Mouse (Mus musculus) spleen, adult 2 months (tissue): ENCODE results near the gene Gnb1l. TPM values are rescaled to one million over a fixed set of nuclear protein-coding genes. Genes with fewer than 3 reads are reported as not detected.

ENCODE experiments used
- DNase-seq, 2 experiments: peaks; one replicate each; pipeline versions ENCODE4 v3.0.0 to v3.0.0-alpha.2; 2012 to 2021; ENCODE audit warnings: low spot score in 2 of 2, low read depth in 1 of 2
- H3K27ac ChIP-seq: fragments of 200-500 bp; 2 replicates; pipeline ENCODE4 v1.5.1; 2012; ENCODE audit warnings: low read length, inconsistent platforms; ENCODE audit not compliant: insufficient read depth
- H3K27me3 ChIP-seq: fragments of 200-500 bp; 2 replicates; pipeline ENCODE4 v1.6.1; 2012; ENCODE audit warnings: mild to moderate bottlenecking, moderate library complexity, low read length, inconsistent platforms; ENCODE audit not compliant: control insufficient read depth, insufficient read depth
- H3K36me3 ChIP-seq: fragments of 200-500 bp; 2 replicates; pipeline ENCODE4 v1.6.1; 2012; ENCODE audit warnings: mild to moderate bottlenecking, low read length, inconsistent platforms; ENCODE audit not compliant: control insufficient read depth, insufficient read depth
- H3K4me1 ChIP-seq: fragments of 200-500 bp; 2 replicates; pipeline ENCODE4 v1.6.1; 2011; ENCODE audit warnings: inconsistent platforms; ENCODE audit not compliant: control insufficient read depth, insufficient read depth, insufficient read length
- H3K4me3 ChIP-seq: fragments of 200-500 bp; 2 replicates; pipeline ENCODE4 v1.5.1; 2011; ENCODE audit warnings: mild to moderate bottlenecking, inconsistent platforms; ENCODE audit not compliant: insufficient read depth, insufficient read length; ENCODE audit errors: extremely low read depth
- CTCF ChIP-seq: fragments of 200-500 bp; IDR thresholded peaks from 2 replicates; pipeline ENCODE4 v1.5.1; 2011; ENCODE audit warnings: mild to moderate bottlenecking, inconsistent platforms; ENCODE audit not compliant: insufficient read depth, insufficient read length, insufficient replicate concordance; ENCODE audit errors: extremely low read depth
- POLR2A ChIP-seq: fragments of 200-500 bp; IDR thresholded peaks from 2 replicates; pipeline ENCODE4 v1.6.1; 2011; ENCODE audit warnings: low read depth, low read length, inconsistent platforms
- WGBS: fragments of 180-500 bp; shearing (Covaris S2); methylation state at CpG from one replicate; pipeline ENCODE4 v1.1.7; 2018; 5-methylcytosine and 5-hydroxymethylcytosine counted together
- polyA plus RNA-seq: library from polyadenylated mRNA; depleted of rRNA; stranded (reverse); fragments of >200 nt; gene quantifications from 2 replicates; pipeline ENCODE4 v1.2.3, GENCODE M21; 2012

Gnb1l gene
- polyA plus RNA-seq, 1 experiment, result 11.3 TPM

GRCm38 (mm10) chr16:18584901-18585510 lies 86.5 kb downstream of the Gnb1l start:
- no peaks in the 10 kb centered on the region for H3K36me3 ChIP-seq
- TF ChIP-seq CTCF (no peak), POLR2A (no peak)
- no peak overlapping the region for H3K27ac ChIP-seq
- WGBS, result 86% methylated on average over 10 of the region's 10 CpGs
- H3K4me3 ChIP-seq, result no peak overlapping the region
- no peak for DNase-seq
- peaks cover 37% of the 10 kb centered on the region for H3K27me3 ChIP-seq
- H3K4me1 ChIP-seq, result peaks cover 6% of the 10 kb centered on the region; the same call in 1 of the 2 replicates

- no peak overlapping the region for H3K4me3 ChIP-seq
- 47% methylated on average over 10 of the region's 10 CpGs for WGBS
- H3K27me3 ChIP-seq, result peaks cover 37% of the 10 kb centered on the region
- H3K27ac ChIP-seq, result no peak overlapping the region
- peaks cover 9% of the 10 kb centered on the region for H3K4me1 ChIP-seq
- no peaks in the 10 kb centered on the region for H3K36me3 ChIP-seq
- no peak for TF ChIP-seq CTCF
- no peak for TF ChIP-seq POLR2A
- no peak for DNase-seq
Measured at GRCm38 (mm10) chr16:18585676-18586075, 87.2 kb downstream of the Gnb1l start.

GRCm38 (mm10) chr16:18586076-18586905 lies 87.8 kb downstream of the Gnb1l start:
- Histone ChIP-seq H3K27me3 (peaks cover 39% of the 10 kb centered on the region), H3K4me3 (no peak overlapping the region)
- 8% methylated on average over 54 of the region's 83 CpGs for WGBS

GRCm38 (mm10) chr16:18586906-18587546 lies 88.5 kb downstream of the Gnb1l start:
- Histone ChIP-seq H3K4me3 (no peak overlapping the region), H3K27me3 (peaks cover 41% of the 10 kb centered on the region), H3K36me3 (no peaks in the 10 kb centered on the region), H3K4me1 (peaks cover 6% of the 10 kb centered on the region), H3K27ac (no peak overlapping the region)
- 6% methylated on average over 38 of the region's 62 CpGs for WGBS
- DNase-seq, result no peak
- TF ChIP-seq POLR2A (no peak), CTCF (no peak)

More at GRCm38 (mm10) chr16:18586076-18586905, 87.8 kb downstream of the Gnb1l start:
- Histone ChIP-seq H3K27ac (no peak overlapping the region), H3K36me3 (no peaks in the 10 kb centered on the region), H3K4me1 (peaks cover 9% of the 10 kb centered on the region)
- no peak for DNase-seq
- no peak for TF ChIP-seq CTCF
- no peak for TF ChIP-seq POLR2A

- TF ChIP-seq POLR2A (no peak), CTCF (no peak)
- Histone ChIP-seq H3K4me3 (no peak overlapping the region), H3K27me3 (peaks cover 34% of the 10 kb centered on the region), H3K36me3 (no peaks in the 10 kb centered on the region), H3K27ac (no peak overlapping the region), H3K4me1 (peaks cover 5% of the 10 kb centered on the region; the same call in 1 of the 2 replicates)
- WGBS, result 7% methylated on average over 57 of the region's 57 CpGs
- no peak for DNase-seq
Measured at GRCm38 (mm10) chr16:18587847-18588737, 89.6 kb downstream of the Gnb1l start.

GRCm38 (mm10) chr16:18588738-18589055 lies 90.2 kb downstream of the Gnb1l start:
- TF ChIP-seq POLR2A (no peak), CTCF (no peak)
- Histone ChIP-seq H3K27me3 (peaks cover 32% of the 10 kb centered on the region), H3K36me3 (no peaks in the 10 kb centered on the region), H3K4me3 (no peak overlapping the region), H3K4me1 (peaks cover 5% of the 10 kb centered on the region; the same call in 1 of the 2 replicates), H3K27ac (no peak overlapping the region)
- WGBS, result 31% methylated on average over 31 of the region's 31 CpGs
- no peak for DNase-seq
